Mouse (Mus musculus): ENCODE results near the gene Rad51d. TPM values are rescaled to one million over a fixed set of nuclear protein-coding genes. Genes with fewer than 3 reads are reported as not detected.

Gene Rad51d
- polyA plus RNA-seq, 1 experiment from 2014 or later = 14.2 TPM

Other genes starting within 250 kb of the Rad51d start
- 0.14 and 0.26 TPM in 2 replicates for gene Cct6b, start 126.3 kb downstream of the Rad51d start, polyA plus RNA-seq (2016; fragmentation: Nextera tagmentation; extraction: Ambion mirVana)
- 29.6 and 37.3 TPM in 2 replicates for gene Zfp830, start 126.3 kb downstream of the Rad51d start, polyA plus RNA-seq (2016; fragmentation: Nextera tagmentation; extraction: Ambion mirVana)
- 31.8 and 32.4 TPM in 2 replicates for gene Lig3, start 109.5 kb downstream of the Rad51d start, polyA plus RNA-seq (2016; fragmentation: Nextera tagmentation; extraction: Ambion mirVana)
- gene Rffl, start 19.4 kb downstream of the Rad51d start, polyA plus RNA-seq (2016; fragmentation: Nextera tagmentation; extraction: Ambion mirVana) = 7.5 and 7.9 TPM in 2 replicates
- 0.06 and 0.11 TPM in 2 replicates for gene Fndc8, start 1.5 kb upstream of the Rad51d start, polyA plus RNA-seq (2016; fragmentation: Nextera tagmentation; extraction: Ambion mirVana)
- gene Nle1, start 17.8 kb upstream of the Rad51d start, polyA plus RNA-seq (2016; fragmentation: Nextera tagmentation; extraction: Ambion mirVana) = 29.1 and 37.7 TPM in 2 replicates
- gene Unc45b, start 19.9 kb upstream of the Rad51d start, polyA plus RNA-seq (2016; fragmentation: Nextera tagmentation; extraction: Ambion mirVana) = 185 and 294 TPM in 2 replicates
- 0.35 and 0.86 TPM in 2 replicates for gene Slfn5, start 60.7 kb upstream of the Rad51d start, polyA plus RNA-seq (2016; fragmentation: Nextera tagmentation; extraction: Ambion mirVana)
- 12.6 and 17.8 TPM in 2 replicates for gene Slfn9, start 101.2 kb upstream of the Rad51d start, polyA plus RNA-seq (2016; fragmentation: Nextera tagmentation; extraction: Ambion mirVana)
- gene Slfn8, start 130.2 kb upstream of the Rad51d start, polyA plus RNA-seq (2016; fragmentation: Nextera tagmentation; extraction: Ambion mirVana) = 0.04 and 0.30 TPM in 2 replicates
- gene Slfn2, start 174.5 kb upstream of the Rad51d start, polyA plus RNA-seq (2016; fragmentation: Nextera tagmentation; extraction: Ambion mirVana) = 1.3 and 1.5 TPM in 2 replicates
- gene Slfn1, start 226.2 kb upstream of the Rad51d start, polyA plus RNA-seq (2016; fragmentation: Nextera tagmentation; extraction: Ambion mirVana) = not detected in 2 replicates